Mouse (Mus musculus): ENCODE data around the gene Palm2. TPM values are rescaled to one million over a fixed set of nuclear protein-coding genes. Genes with fewer than 3 reads are reported as not detected.
A peak's percentile ranks its signal among the peaks of the same experiment; 100 is the strongest.
"Not testable (repeated sequence)": the region's sequence is repeated elsewhere in the genome, so short reads cannot be mapped to it uniquely, and the experiment has no call there.

The Palm2 gene
- 0.07 TPM in 1 of 2 replicates, not detected in the other for polyA plus RNA-seq (2012; rRNA removed)

- DNase-seq (ENCODE audit: low read depth in 1 of 2, low spot score in 2 of 2): peak in 1 of 2 experiments; percentile 11
- Histone ChIP-seq H3K4me3 (ENCODE audit: extremely low read depth, insufficient read depth, insufficient read length) (peak within 1 kb of the TSS; percentile 32; the same call in 1 of the 2 replicates), H3K27me3 (ENCODE audit: control insufficient read depth, insufficient read depth, low read length) (peaks cover 7% of the 10 kb centered on the region)
Measured at GRCm38 (mm10) chr4:57433941-57434704, at the start of gene Palm2. Gene Palm2 (plus strand): TSS chr4:57434247.

DNA sequence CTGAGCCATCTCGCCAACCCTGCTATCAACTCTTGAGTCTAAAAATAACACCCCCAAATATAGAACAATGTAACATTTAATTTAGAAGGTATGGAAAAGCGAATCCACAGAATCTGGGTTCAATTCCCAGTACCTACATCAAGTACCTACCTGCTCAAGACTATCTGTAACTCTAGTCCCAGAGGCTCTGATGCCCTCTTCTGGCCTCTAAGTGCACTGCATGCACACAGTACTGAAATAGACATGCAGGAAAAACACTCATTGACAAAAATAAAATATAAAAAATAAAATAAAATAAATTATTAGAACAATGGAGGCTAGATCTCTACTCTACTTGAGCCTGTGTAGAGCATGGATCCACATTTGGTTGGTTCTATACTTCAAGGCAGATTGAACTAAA, 49.7 kb upstream of the Palm2 start:
- no peak overlapping the region for H3K27ac ChIP-seq (ENCODE audit: insufficient read depth, low read length)
- H3K36me3 ChIP-seq (ENCODE audit: control insufficient read depth, insufficient read depth, low read length): no peaks in the 10 kb centered on the region
- H3K4me1 ChIP-seq (ENCODE audit: control insufficient read depth, insufficient read depth, insufficient read length): no peaks in the 10 kb centered on the region
- 88% methylated on average over 2 of the region's 2 CpGs for WGBS
- H3K27me3 ChIP-seq (ENCODE audit: control insufficient read depth, insufficient read depth, low read length): no peaks in the 10 kb centered on the region
- no peak for TF ChIP-seq POLR2A (IDR thresholded peaks at IDR 0.05; ENCODE audit: low read depth, low read length)
- TF ChIP-seq CTCF (IDR thresholded peaks at IDR 0.05; ENCODE audit: extremely low read depth, insufficient read depth, insufficient read length, insufficient replicate concordance): no peak
- no peak for DNase-seq (ENCODE audit: low read depth in 1 of 2, low spot score in 2 of 2)
- H3K4me3 ChIP-seq (ENCODE audit: extremely low read depth, insufficient read depth, insufficient read length): no peak overlapping the region

More at GRCm38 (mm10) chr4:57433941-57434704, at the start of gene Palm2:
- H3K27ac ChIP-seq (ENCODE audit: insufficient read depth, low read length): no peak within 1 kb of the TSS
- 2% methylated on average over 67 of the region's 67 CpGs for WGBS
- no peak for TF ChIP-seq CTCF (IDR thresholded peaks at IDR 0.05; ENCODE audit: extremely low read depth, insufficient read depth, insufficient read length, insufficient replicate concordance)
- no peak for TF ChIP-seq POLR2A (IDR thresholded peaks at IDR 0.05; ENCODE audit: low read depth, low read length)
- peaks cover 8% of the 10 kb centered on the region for H3K4me1 ChIP-seq (ENCODE audit: control insufficient read depth, insufficient read depth, insufficient read length)
- no peaks in the 10 kb centered on the region for H3K36me3 ChIP-seq (ENCODE audit: control insufficient read depth, insufficient read depth, low read length)

GRCm38 (mm10) chr4:57391103-57391502, 42.9 kb upstream of the Palm2 start:
- 61% methylated on average over 8 of the region's 8 CpGs for WGBS
- Histone ChIP-seq H3K36me3 (ENCODE audit: control insufficient read depth, insufficient read depth, low read length) (no peaks in the 10 kb centered on the region), H3K4me1 (ENCODE audit: control insufficient read depth, insufficient read depth, insufficient read length) (no peaks in the 10 kb centered on the region), H3K4me3 (ENCODE audit: extremely low read depth, insufficient read depth, insufficient read length) (no peak overlapping the region), H3K27ac (ENCODE audit: insufficient read depth, low read length) (no peak overlapping the region), H3K27me3 (ENCODE audit: control insufficient read depth, insufficient read depth, low read length) (no peaks in the 10 kb centered on the region)
- TF ChIP-seq CTCF (IDR thresholded peaks at IDR 0.05; ENCODE audit: extremely low read depth, insufficient read depth, insufficient read length, insufficient replicate concordance) (no peak), POLR2A (IDR thresholded peaks at IDR 0.05; ENCODE audit: low read depth, low read length) (no peak)
- no peak for DNase-seq (ENCODE audit: low read depth in 1 of 2, low spot score in 2 of 2)

DNA sequence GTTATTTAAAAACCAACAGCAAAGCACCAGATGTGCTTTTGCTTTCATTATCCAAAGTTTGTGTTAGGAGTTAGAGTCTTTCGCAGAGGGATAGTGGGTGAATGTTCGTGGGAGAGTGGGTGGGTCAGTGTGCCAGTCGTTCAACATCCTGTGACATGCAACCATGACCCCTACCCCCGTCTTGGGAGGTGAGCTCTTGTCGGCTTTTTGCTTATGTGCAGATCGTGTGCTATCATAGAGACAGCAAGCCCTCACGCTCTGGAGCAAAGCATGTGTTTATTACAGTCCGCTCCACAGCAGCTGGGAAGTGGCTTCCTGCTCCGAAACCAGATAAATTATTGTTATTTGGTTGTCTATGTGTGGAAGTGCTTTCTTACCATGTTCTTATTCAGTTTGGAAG, 37.6 kb upstream of the Palm2 start:
- 74% methylated on average over 9 of the region's 9 CpGs for WGBS
- Histone ChIP-seq H3K4me3 (ENCODE audit: extremely low read depth, insufficient read depth, insufficient read length) (no peak overlapping the region), H3K4me1 (ENCODE audit: control insufficient read depth, insufficient read depth, insufficient read length) (no peaks in the 10 kb centered on the region), H3K27ac (ENCODE audit: insufficient read depth, low read length) (no peak overlapping the region), H3K27me3 (ENCODE audit: control insufficient read depth, insufficient read depth, low read length) (no peaks in the 10 kb centered on the region), H3K36me3 (ENCODE audit: control insufficient read depth, insufficient read depth, low read length) (no peaks in the 10 kb centered on the region)
- TF ChIP-seq CTCF (IDR thresholded peaks at IDR 0.05; ENCODE audit: extremely low read depth, insufficient read depth, insufficient read length, insufficient replicate concordance) (no peak), POLR2A (IDR thresholded peaks at IDR 0.05; ENCODE audit: low read depth, low read length) (no peak)
- DNase-seq (ENCODE audit: low read depth in 1 of 2, low spot score in 2 of 2): no peak

- H3K36me3 ChIP-seq (ENCODE audit: control insufficient read depth, insufficient read depth, low read length); H3K27ac ChIP-seq (ENCODE audit: insufficient read depth, low read length); H3K4me3 ChIP-seq (ENCODE audit: extremely low read depth, insufficient read depth, insufficient read length); H3K27me3 ChIP-seq (ENCODE audit: control insufficient read depth, insufficient read depth, low read length); DNase-seq (ENCODE audit: low read depth in 1 of 2, low spot score in 2 of 2); H3K4me1 ChIP-seq (ENCODE audit: control insufficient read depth, insufficient read depth, insufficient read length): not testable (repeated sequence)
- 55% methylated on average over 6 of the region's 6 CpGs for WGBS
Measured at GRCm38 (mm10) chr4:57412385-57412784, 21.7 kb upstream of the Palm2 start.

DNA sequence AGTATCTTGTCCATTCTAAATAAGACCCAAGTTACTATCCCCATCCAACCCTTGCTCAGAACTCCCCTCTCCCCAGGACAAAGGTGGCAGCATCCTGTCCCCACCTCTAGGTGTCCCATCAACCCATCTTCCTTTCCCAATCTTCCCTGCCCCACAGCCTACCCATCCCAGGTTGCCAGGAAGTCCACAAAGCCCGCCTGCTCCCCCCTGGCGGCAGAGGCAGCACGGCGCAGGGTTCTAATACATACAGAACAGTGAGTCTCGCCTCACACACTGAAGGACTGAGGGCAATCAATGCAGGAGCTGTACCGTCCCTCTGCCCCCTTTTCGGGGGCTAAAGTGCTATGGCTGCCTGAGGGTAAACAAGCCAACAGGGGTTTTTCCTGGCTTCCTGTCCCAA, 21.0 kb upstream of the Palm2 start:
- no peak for TF ChIP-seq CTCF (IDR thresholded peaks at IDR 0.05; ENCODE audit: extremely low read depth, insufficient read depth, insufficient read length, insufficient replicate concordance)
- TF ChIP-seq POLR2A (IDR thresholded peaks at IDR 0.05; ENCODE audit: low read depth, low read length): no peak
- no peaks in the 10 kb centered on the region for H3K4me1 ChIP-seq (ENCODE audit: control insufficient read depth, insufficient read depth, insufficient read length)
- H3K4me3 ChIP-seq (ENCODE audit: extremely low read depth, insufficient read depth, insufficient read length): no peak overlapping the region
- DNase-seq (ENCODE audit: low read depth in 1 of 2, low spot score in 2 of 2): no peak
- no peaks in the 10 kb centered on the region for H3K36me3 ChIP-seq (ENCODE audit: control insufficient read depth, insufficient read depth, low read length)
- WGBS: 55% methylated on average over 7 of the region's 7 CpGs
- no peaks in the 10 kb centered on the region for H3K27me3 ChIP-seq (ENCODE audit: control insufficient read depth, insufficient read depth, low read length)
- no peak overlapping the region for H3K27ac ChIP-seq (ENCODE audit: insufficient read depth, low read length)

- not testable (repeated sequence) for H3K36me3 ChIP-seq (ENCODE audit: control insufficient read depth, insufficient read depth, low read length); H3K27me3 ChIP-seq (ENCODE audit: control insufficient read depth, insufficient read depth, low read length); H3K27ac ChIP-seq (ENCODE audit: insufficient read depth, low read length); DNase-seq (ENCODE audit: low read depth in 1 of 2, low spot score in 2 of 2); H3K4me1 ChIP-seq (ENCODE audit: control insufficient read depth, insufficient read depth, insufficient read length); H3K4me3 ChIP-seq (ENCODE audit: extremely low read depth, insufficient read depth, insufficient read length)
- WGBS: 88% methylated on average over 11 of the region's 11 CpGs
Measured at GRCm38 (mm10) chr4:57413670-57414069, 20.4 kb upstream of the Palm2 start.

Measured in spleen, adult 2 months (tissue).